Mouse (Mus musculus): ENCODE data around the gene Myo18b. TPM values are rescaled to one million over a fixed set of nuclear protein-coding genes. Genes with fewer than 3 reads are reported as not detected.

The Myo18b gene
- polyA plus RNA-seq, 1 experiment from 2014 or later: 0.65 TPM

- no peak for ATAC-seq
- H3K27ac ChIP-seq: no peak overlapping the region
Measured at GRCm38 (mm10) chr5:112679251-112679650, 216.9 kb downstream of the Myo18b start.

GRCm38 (mm10) chr5:112678153-112678552 lies 218.0 kb downstream of the Myo18b start:
- H3K4me2 ChIP-seq: no peak overlapping the region
- H3K27ac ChIP-seq: no peak overlapping the region
- ATAC-seq: no peak
- H3K27me3 ChIP-seq: no peaks in the 10 kb centered on the region
- no peak overlapping the region for H3K9ac ChIP-seq
- peaks cover 15% of the 10 kb centered on the region for H3K4me1 ChIP-seq
- no peaks in the 10 kb centered on the region for H3K36me3 ChIP-seq (ENCODE audit: poor library complexity, severe bottlenecking)
- no peaks in the 10 kb centered on the region; the same call in 1 of the 2 replicates for H3K9me3 ChIP-seq (replicated peaks)
- WGBS: 40% methylated on average over 4 of the region's 4 CpGs
- H3K4me3 ChIP-seq: no peak overlapping the region

More at GRCm38 (mm10) chr5:112679251-112679650, 216.9 kb downstream of the Myo18b start:
- Histone ChIP-seq H3K9me3 (replicated peaks) (no peaks in the 10 kb centered on the region; the same call in 1 of the 2 replicates), H3K9ac (no peak overlapping the region), H3K4me1 (peaks cover 15% of the 10 kb centered on the region), H3K4me2 (no peak overlapping the region), H3K4me3 (no peak overlapping the region), H3K36me3 (ENCODE audit: poor library complexity, severe bottlenecking) (no peaks in the 10 kb centered on the region), H3K27me3 (no peaks in the 10 kb centered on the region)
- WGBS: 93% methylated on average over 2 of the region's 2 CpGs

GRCm38 (mm10) chr5:112674806-112675205 lies 221.4 kb downstream of the Myo18b start:
- H3K9ac ChIP-seq: no peak overlapping the region
- 74% methylated on average over 5 of the region's 5 CpGs for WGBS
- no peak for ATAC-seq
- no peaks in the 10 kb centered on the region; the same call in 1 of the 2 replicates for H3K9me3 ChIP-seq (replicated peaks)
- no peak overlapping the region for H3K27ac ChIP-seq
- H3K36me3 ChIP-seq (ENCODE audit: poor library complexity, severe bottlenecking): no peaks in the 10 kb centered on the region
- no peak overlapping the region for H3K4me3 ChIP-seq
- no peak overlapping the region for H3K4me2 ChIP-seq
- no peaks in the 10 kb centered on the region for H3K27me3 ChIP-seq
- peaks cover 15% of the 10 kb centered on the region for H3K4me1 ChIP-seq

- H3K9ac ChIP-seq: no peak overlapping the region
- no peak for ATAC-seq
- H3K4me1 ChIP-seq: no peaks in the 10 kb centered on the region
- no peak overlapping the region for H3K27ac ChIP-seq
- H3K9me3 ChIP-seq (replicated peaks): no peaks in the 10 kb centered on the region
- no peaks in the 10 kb centered on the region for H3K36me3 ChIP-seq (ENCODE audit: poor library complexity, severe bottlenecking)
- H3K4me3 ChIP-seq: no peak overlapping the region
- no peaks in the 10 kb centered on the region for H3K27me3 ChIP-seq
- H3K4me2 ChIP-seq: no peak overlapping the region
- WGBS: 72% methylated on average over 7 of the region's 7 CpGs
Measured at GRCm38 (mm10) chr5:112672457-112672856, 223.7 kb downstream of the Myo18b start.

DNA sequence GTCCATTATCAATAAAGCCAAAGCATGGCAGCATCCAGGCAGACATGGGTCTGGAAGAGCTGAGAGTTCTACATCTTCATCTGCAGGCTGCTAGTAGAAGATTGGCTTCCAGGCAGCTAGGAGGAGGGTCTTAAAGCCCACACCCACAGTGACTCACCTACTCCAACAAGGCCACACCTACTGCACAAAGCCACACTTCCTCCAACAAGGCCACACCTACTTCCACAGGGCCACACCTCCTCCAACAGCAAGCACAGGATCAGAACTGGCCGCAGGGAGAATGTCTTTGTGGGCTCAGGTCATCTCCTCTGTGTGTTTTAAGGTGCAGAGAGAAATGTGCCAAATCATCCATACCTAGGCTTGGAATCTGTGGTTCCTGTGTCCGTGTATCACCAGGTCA lies 224.2 kb downstream of the Myo18b start:
- no peaks in the 10 kb centered on the region for H3K36me3 ChIP-seq (ENCODE audit: poor library complexity, severe bottlenecking)

DNA sequence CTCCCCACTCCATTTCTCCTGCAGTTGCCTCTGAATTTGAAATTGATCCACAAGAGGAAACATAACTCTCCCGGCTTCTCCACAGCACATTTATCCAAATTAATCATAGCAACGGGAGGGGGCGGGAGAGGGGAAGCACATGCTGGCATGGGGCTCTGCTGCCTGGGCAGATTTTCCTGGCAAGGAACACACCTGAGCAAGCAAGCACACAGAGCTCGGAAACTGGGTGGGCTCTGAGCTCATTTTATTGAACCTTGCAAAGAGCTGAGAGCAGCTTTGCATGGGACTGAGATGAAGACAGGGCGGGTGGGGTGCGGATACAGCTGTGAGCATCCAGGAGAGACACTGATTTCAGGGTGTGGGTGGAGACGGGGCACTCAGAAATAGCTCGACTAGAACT lies 229.0 kb downstream of the Myo18b start:
- Histone ChIP-seq H3K9me3 (replicated peaks) (no peaks in the 10 kb centered on the region), H3K4me3 (no peak overlapping the region)

More for the DNA sequence above, 224.2 kb downstream of the Myo18b start:
- Histone ChIP-seq H3K4me3 (no peak overlapping the region), H3K4me1 (peaks cover 4% of the 10 kb centered on the region; the same call in 1 of the 2 replicates), H3K27ac (no peak overlapping the region), H3K9me3 (replicated peaks) (no peaks in the 10 kb centered on the region), H3K9ac (no peak overlapping the region), H3K4me2 (no peak overlapping the region), H3K27me3 (no peaks in the 10 kb centered on the region)
- WGBS: 51% methylated on average over 2 of the region's 2 CpGs
- no peak for ATAC-seq

DNA sequence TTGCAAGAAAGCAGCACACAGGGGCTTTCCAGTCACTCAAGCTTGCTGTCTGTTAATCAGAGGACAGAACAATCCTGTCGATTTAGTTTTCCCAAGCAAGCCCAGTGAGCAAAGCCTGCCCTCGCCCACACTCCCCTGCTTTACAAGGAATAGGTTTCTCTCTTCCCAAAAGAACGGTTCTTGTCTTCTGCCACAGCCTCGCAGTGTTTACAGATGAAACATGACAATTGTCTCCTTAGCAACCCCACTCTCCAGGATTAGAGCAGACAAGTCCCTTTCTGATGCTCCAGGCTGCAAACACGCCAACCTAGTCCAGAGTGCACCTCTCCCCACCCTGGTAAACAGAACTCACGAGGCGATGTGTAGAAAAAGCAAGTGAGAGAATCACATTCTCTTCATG lies 230.5 kb downstream of the Myo18b start:
- no peaks in the 10 kb centered on the region for H3K36me3 ChIP-seq (ENCODE audit: poor library complexity, severe bottlenecking)
- H3K4me1 ChIP-seq: peaks cover 23% of the 10 kb centered on the region
- no peak for ATAC-seq
- H3K9me3 ChIP-seq (replicated peaks): no peaks in the 10 kb centered on the region
- no peaks in the 10 kb centered on the region for H3K27me3 ChIP-seq
- no peak overlapping the region for H3K9ac ChIP-seq
- no peak overlapping the region for H3K4me3 ChIP-seq
- 0 out of 2 replicates have a peak overlapping the region, but pooled peaks have one; percentile 7 for H3K27ac ChIP-seq
- no peak overlapping the region for H3K4me2 ChIP-seq
- 28% methylated on average over 7 of the region's 7 CpGs for WGBS

More for the DNA sequence above, 229.0 kb downstream of the Myo18b start:
- H3K27ac ChIP-seq: peak overlapping the region; percentile 14; the same call in 1 of the 2 replicates
- 72% methylated on average over 8 of the region's 8 CpGs for WGBS
- H3K9ac ChIP-seq: no peak overlapping the region
- H3K36me3 ChIP-seq (ENCODE audit: poor library complexity, severe bottlenecking): no peaks in the 10 kb centered on the region
- no peaks in the 10 kb centered on the region for H3K27me3 ChIP-seq
- no peak overlapping the region for H3K4me2 ChIP-seq
- peaks cover 20% of the 10 kb centered on the region for H3K4me1 ChIP-seq
- ATAC-seq: no peak

- H3K9me3 ChIP-seq (replicated peaks): no peaks in the 10 kb centered on the region
- H3K9ac ChIP-seq: no peak overlapping the region
- peak overlapping the region; percentile 55 for H3K27ac ChIP-seq
- no peaks in the 10 kb centered on the region for H3K27me3 ChIP-seq
- H3K4me2 ChIP-seq: no peak overlapping the region
- peak; percentile 65 for ATAC-seq
- H3K4me3 ChIP-seq: no peak overlapping the region
- H3K4me1 ChIP-seq: peaks cover 31% of the 10 kb centered on the region
- WGBS: 8% methylated on average over 1 of the region's 1 CpGs
- no peaks in the 10 kb centered on the region for H3K36me3 ChIP-seq (ENCODE audit: poor library complexity, severe bottlenecking)
Measured at GRCm38 (mm10) chr5:112663701-112664100, 232.5 kb downstream of the Myo18b start.

GRCm38 (mm10) chr5:112660924-112661431 lies 235.2 kb downstream of the Myo18b start:
- H3K27ac ChIP-seq: peak overlapping the region; percentile 81
- 15% methylated on average over 10 of the region's 10 CpGs for WGBS

GRCm38 (mm10) chr5:112659295-112659694 lies 236.9 kb downstream of the Myo18b start:
- 72% methylated on average over 4 of the region's 4 CpGs for WGBS
- H3K27me3 ChIP-seq: no peaks in the 10 kb centered on the region
- no peak overlapping the region for H3K27ac ChIP-seq
- no peak overlapping the region for H3K9ac ChIP-seq
- no peaks in the 10 kb centered on the region for H3K9me3 ChIP-seq (replicated peaks)
- H3K4me1 ChIP-seq: peaks cover 48% of the 10 kb centered on the region
- H3K4me3 ChIP-seq: no peak overlapping the region
- no peak for ATAC-seq
- H3K36me3 ChIP-seq (ENCODE audit: poor library complexity, severe bottlenecking): no peaks in the 10 kb centered on the region
- no peak overlapping the region for H3K4me2 ChIP-seq

More at GRCm38 (mm10) chr5:112660924-112661431, 235.2 kb downstream of the Myo18b start:
- H3K9me3 ChIP-seq (replicated peaks): no peaks in the 10 kb centered on the region
- ATAC-seq: peak; percentile 64; the same call in 1 of the 2 replicates
- peaks cover 40% of the 10 kb centered on the region for H3K4me1 ChIP-seq
- no peaks in the 10 kb centered on the region for H3K36me3 ChIP-seq (ENCODE audit: poor library complexity, severe bottlenecking)
- peak overlapping the region; percentile 45 for H3K4me2 ChIP-seq
- H3K27me3 ChIP-seq: no peaks in the 10 kb centered on the region
- H3K9ac ChIP-seq: peak overlapping the region; percentile 37; the same call in 1 of the 2 replicates
- no peak overlapping the region for H3K4me3 ChIP-seq

DNA sequence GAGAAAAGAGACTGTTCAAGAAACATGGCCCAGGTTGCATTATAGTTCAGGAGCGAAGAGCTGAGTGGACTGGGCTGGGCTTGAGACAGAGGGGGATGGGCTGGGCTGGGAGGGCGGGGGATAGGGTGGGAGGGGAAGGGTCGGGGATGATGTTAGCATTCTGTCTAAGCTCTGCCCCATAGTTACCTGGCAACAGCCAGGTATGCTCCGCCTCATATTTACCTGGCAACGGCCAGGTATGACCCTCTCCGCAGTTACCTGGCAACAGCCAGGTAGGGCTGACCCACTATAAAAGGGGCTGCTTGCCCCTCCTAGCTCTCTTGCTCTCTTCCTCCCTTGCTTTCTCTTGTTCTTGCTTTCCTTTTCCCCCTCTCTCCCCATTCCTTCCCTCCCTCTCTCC lies 239.4 kb downstream of the Myo18b start:
- Histone ChIP-seq H3K36me3 (ENCODE audit: poor library complexity, severe bottlenecking) (no peaks in the 10 kb centered on the region), H3K4me1 (peaks cover 42% of the 10 kb centered on the region), H3K27me3 (no peaks in the 10 kb centered on the region), H3K27ac (peak overlapping the region; percentile 70; the same call in 1 of the 2 replicates), H3K9me3 (replicated peaks) (no peaks in the 10 kb centered on the region), H3K4me3 (no peak overlapping the region), H3K4me2 (peak overlapping the region; percentile 58; the same call in 1 of the 2 replicates), H3K9ac (no peak overlapping the region)
- ATAC-seq: no peak
- 6% methylated on average over 4 of the region's 6 CpGs for WGBS

GRCm38 (mm10) chr5:112655986-112656541 lies 240.1 kb downstream of the Myo18b start:
- peak; percentile 39; the same call in 1 of the 2 replicates for ATAC-seq
- under 1% methylated on average over 15 of the region's 15 CpGs for WGBS
- no peaks in the 10 kb centered on the region for H3K36me3 ChIP-seq (ENCODE audit: poor library complexity, severe bottlenecking)
- peaks cover 42% of the 10 kb centered on the region for H3K4me1 ChIP-seq
- H3K27me3 ChIP-seq: no peaks in the 10 kb centered on the region
- peak overlapping the region; percentile 70 for H3K27ac ChIP-seq
- no peaks in the 10 kb centered on the region for H3K9me3 ChIP-seq (replicated peaks)
- peak overlapping the region; percentile 10; the same call in 1 of the 2 replicates for H3K9ac ChIP-seq
- H3K4me3 ChIP-seq: peak overlapping the region; percentile 27
- H3K4me2 ChIP-seq: peak overlapping the region; percentile 58

Data from forebrain, embryonic 13.5 days (tissue).